In the genomic region with DNA sequence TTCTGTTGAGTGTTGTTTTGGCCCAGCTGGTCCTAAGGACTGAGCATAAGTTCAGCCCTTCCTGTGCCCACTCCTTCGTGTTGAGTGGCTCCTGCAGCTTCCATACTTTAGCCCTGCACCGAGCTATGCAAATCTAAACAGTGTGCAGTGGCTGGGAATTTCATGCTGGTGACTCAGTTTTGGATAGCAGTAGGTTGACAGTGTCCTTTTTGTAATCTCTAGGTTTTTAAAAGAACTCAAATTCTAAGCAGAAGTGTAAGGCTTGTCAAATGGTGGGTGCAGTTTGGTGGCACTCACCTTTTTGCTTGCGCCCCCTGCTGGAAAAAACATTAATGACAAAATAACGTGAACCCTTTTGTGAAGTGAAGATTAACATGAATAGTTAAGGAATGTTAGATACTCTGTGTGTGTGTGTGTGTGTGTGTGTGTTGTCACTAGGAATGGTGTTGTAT, we compare ENCODE assay signal across 10 mouse cellular contexts. TPM values are rescaled to one million over a fixed set of nuclear protein-coding genes. Genes with fewer than 3 reads are reported as not detected.
DNase-seq lines count a peak whose midpoint lies in the region; ATAC-seq and TF ChIP-seq lines count a peak whose summit lies in the region.
"Had no signal": no experiment of that assay in that cellular context is flagged by ENCODE, and none has a peak within 500 bp of the region (broad histone marks: within the 10 kb centered on the region; RNA-seq: fewer than 3 reads in every experiment).

No protein-coding gene starts in this region.

- no peak overlapping the region for H3K4me2 ChIP-seq in hindbrain, embryonic 13.5 days
- no peak overlapping the region for H3K4me2 ChIP-seq in stomach, postnatal 0 days (replicated peaks; ENCODE audit: low read depth)
- H3K4me2 ChIP-seq: embryonic facial prominence, embryonic 15.5 days had no signal

- H3K36me3 ChIP-seq in hindbrain, embryonic 10.5 days = peaks cover 32% of the 10 kb centered on the region
- peaks cover 27% of the 10 kb centered on the region for H3K36me3 ChIP-seq in hindbrain, embryonic 13.5 days
- peaks cover 6% of the 10 kb centered on the region; the same call in 1 of the 2 replicates for H3K36me3 ChIP-seq in ES-E14 (ENCODE audit: control insufficient read depth, insufficient read depth, low read length, poor library complexity, severe bottlenecking)
- H3K36me3 ChIP-seq in stomach, postnatal 0 days (ENCODE audit: control insufficient read depth, insufficient read depth, low read length) = peaks cover 21% of the 10 kb centered on the region

- intact Hi-C loops in heart, postnatal 10 days (cut with DNase I) = loop anchor here (1.0 to 10.0 kb wide), 2 partner anchors 134 to 271 kb away; no protein-coding TSS in a partner anchor

- TF ChIP-seq CTCF in stomach, postnatal 0 days (IDR thresholded peaks at IDR 0.05; ENCODE audit: low read depth) = peak; percentile 80

- TF ChIP-seq EP300 in stomach, postnatal 0 days (optimal IDR thresholded peaks at IDR 0.05) = no peak

- peak; percentile 23 for DNase-seq in hindbrain, embryonic 10.5 days (ENCODE audit: low spot score)
- peak; percentile 56 for DNase-seq in ES-E14 (ENCODE audit: low read depth, low spot score)
- peak; percentile 64 to 75 for DNase-seq in cerebellum, adult 18-20 months
- DNase-seq in heart, postnatal 10 days = peak; percentile 71 to 86
- peak; percentile 59 to 65 for DNase-seq in layer of hippocampus, postnatal 10 days (ENCODE audit: low spot score in 2 of 2)
- peak; percentile 54 for DNase-seq in stomach, postnatal 0 days (ENCODE audit: low spot score)

- no peaks in the 10 kb centered on the region for H3K27me3 ChIP-seq in hindbrain, embryonic 10.5 days (ENCODE audit: insufficient read depth, poor library complexity, severe bottlenecking)
- H3K27me3 ChIP-seq in hindbrain, embryonic 13.5 days = no peaks in the 10 kb centered on the region
- no peaks in the 10 kb centered on the region for H3K27me3 ChIP-seq in stomach, postnatal 0 days (ENCODE audit: control insufficient read depth, insufficient read depth, low read length)
- H3K27me3 ChIP-seq: embryonic facial prominence, embryonic 15.5 days; megakaryocyte, embryonic 14.5 days had no signal

- 50% methylated on average over 4 of the region's 4 CpGs for WGBS in hindbrain, embryonic 10.5 days
- WGBS in hindbrain, embryonic 13.5 days = 54% methylated on average over 4 of the region's 4 CpGs
- 31% methylated on average over 4 of the region's 4 CpGs for WGBS in stomach, postnatal 0 days

- H3K4me3 ChIP-seq in hindbrain, embryonic 10.5 days = no peak overlapping the region
- H3K4me3 ChIP-seq in hindbrain, embryonic 13.5 days = no peak overlapping the region
- H3K4me3 ChIP-seq in ES-E14 (ENCODE audit: insufficient read depth in 1 of 2, low read depth in 1 of 2, low read length in 2 of 2, poor library complexity in 1 of 2, severe bottlenecking in 1 of 2) = no peak overlapping the region
- H3K4me3 ChIP-seq in stomach, postnatal 0 days (ENCODE audit: low read depth, low read length) = no peak overlapping the region
- H3K4me3 ChIP-seq: embryonic facial prominence, embryonic 15.5 days; megakaryocyte, embryonic 14.5 days had no signal

- no peak for ATAC-seq in hindbrain, embryonic 13.5 days (ENCODE audit: low FRiP score)
- ATAC-seq in megakaryocyte, adult 5-6 weeks (ENCODE audit: poor library complexity, severe bottlenecking) = peak; percentile 91
- ATAC-seq in stomach, postnatal 0 days (ENCODE audit: low FRiP score, low TSS enrichment) = peak; percentile 65

- in situ Hi-C loops in ES-E14 (cut with MboI; ENCODE audit: low sequenced_read_pairs in 2 of 2, unreplicated experiment in 2 of 2) = no loop called here

- H3K4me1 ChIP-seq in hindbrain, embryonic 10.5 days (replicated peaks) = 0 out of 2 replicates have a peak, but pooled peaks cover 5% of the 10 kb centered on the region
- no peaks in the 10 kb centered on the region; the same call in 1 of the 2 replicates for H3K4me1 ChIP-seq in hindbrain, embryonic 13.5 days (replicated peaks)
- H3K4me1 ChIP-seq in ES-E14 (ENCODE audit: control insufficient read depth in 2 of 2, insufficient read depth in 2 of 2, low read length in 2 of 2, poor library complexity in 1 of 2) = 0 out of 4 replicates have a peak, but pooled peaks cover 0 to 1% of the 10 kb centered on the region in 2 experiments
- H3K4me1 ChIP-seq in stomach, postnatal 0 days (replicated peaks; ENCODE audit: control insufficient read depth, insufficient read depth) = no peaks in the 10 kb centered on the region

- no peak overlapping the region for H3K27ac ChIP-seq in hindbrain, embryonic 10.5 days
- no peak overlapping the region for H3K27ac ChIP-seq in hindbrain, embryonic 13.5 days
- no peak overlapping the region for H3K27ac ChIP-seq in ES-E14 (ENCODE audit: insufficient read depth, low read depth, low read length, poor library complexity, severe bottlenecking)
- peak overlapping the region; percentile 46; the same call in 1 of the 2 replicates for H3K27ac ChIP-seq in stomach, postnatal 0 days (replicated peaks)
- H3K27ac ChIP-seq: embryonic facial prominence, embryonic 15.5 days had no signal

- H3K9me3 ChIP-seq in hindbrain, embryonic 10.5 days = no peaks in the 10 kb centered on the region
- H3K9me3 ChIP-seq in hindbrain, embryonic 13.5 days = no peaks in the 10 kb centered on the region
- H3K9me3 ChIP-seq in ES-E14 (ENCODE audit: control insufficient read depth, insufficient read depth, low read depth, low read length) = no peaks in the 10 kb centered on the region
- H3K9me3 ChIP-seq in stomach, postnatal 0 days (ENCODE audit: control insufficient read depth, low read length) = no peaks in the 10 kb centered on the region
- H3K9me3 ChIP-seq: embryonic facial prominence, embryonic 15.5 days; megakaryocyte, embryonic 14.5 days had no signal

- H3K9ac ChIP-seq in hindbrain, embryonic 13.5 days = no peak overlapping the region
- no peak overlapping the region for H3K9ac ChIP-seq in ES-E14 (ENCODE audit: insufficient read depth, low read depth, low read length, poor library complexity, severe bottlenecking)
- no peak overlapping the region for H3K9ac ChIP-seq in stomach, postnatal 0 days (ENCODE audit: low read length)
- H3K9ac ChIP-seq: embryonic facial prominence, embryonic 15.5 days had no signal

TF ChIP-seq in ES-E14, 5 proteins besides CTCF, POLR2A, EP300 and RAD21:
- TF ChIP-seq ZC3H11A (IDR thresholded peaks at IDR 0.05; ENCODE audit: borderline replicate concordance, low read depth, low read length) = no peak
- no peak for TF ChIP-seq HCFC1 (IDR thresholded peaks at IDR 0.05; ENCODE audit: borderline replicate concordance, insufficient read depth, low read length)
- TF ChIP-seq ZNF384 (IDR thresholded peaks at IDR 0.05; ENCODE audit: low read depth, low read length) = no peak
- TF ChIP-seq CHD2 (IDR thresholded peaks at IDR 0.05; ENCODE audit: low read depth, low read length) = no peak
- TF ChIP-seq MAFK (IDR thresholded peaks at IDR 0.05; ENCODE audit: insufficient read depth, low read depth, low read length) = no peak

RNA-seq across cellular contexts. Expression of a gene that starts 11.1 kb away (rescaled TPM):
- polyA plus RNA-seq in hindbrain, embryonic 10.5 days (2016; fragmentation: Nextera tagmentation; extraction: Ambion mirVana) = 5.2 and 6.1 TPM in 2 replicates
- 4.1 and 4.5 TPM in 2 replicates for polyA plus RNA-seq in hindbrain, embryonic 13.5 days (2015; fragmentation: Nextera tagmentation; extraction: Ambion mirVana)
- 12.1 and 14.6 TPM in 2 replicates for total RNA-seq in ES-E14 (2012; rRNA removed)
- total RNA-seq in heart, postnatal 10 days (2021) = 10 to 100 TPM; 27.1 to 28.4 TPM
- total RNA-seq in layer of hippocampus, postnatal 10 days (2021) = 10 to 100 TPM; 34.3 to 35.4 TPM
- 26.9 and 38.7 TPM in 2 replicates for total RNA-seq in megakaryocyte, adult 5-6 weeks (2015)
- total RNA-seq in megakaryocyte, adult 5-6 weeks (2017) = 16.7 and 25.4 TPM in 2 replicates
- polyA plus RNA-seq in stomach, postnatal 0 days (2015; fragmentation: Nextera tagmentation; extraction: Ambion mirVana) = 23.3 and 25.2 TPM in 2 replicates

Comparison
In these comparisons a context has a peak if more than half of its experiments do, and no peak if none do; other contexts are left out.
1. DNase-seq: peak in every context shown above with its lines; median percentile 78 in heart, postnatal 10 days; 70 in cerebellum, adult 18-20 months; 62 in layer of hippocampus, postnatal 10 days; 56 in ES-E14; 54 in stomach, postnatal 0 days; 23 in hindbrain, embryonic 10.5 days.